Mouse (Mus musculus) myocyte (in vitro differentiated cells): ENCODE measurements around the gene Slc47a1. TPM values are rescaled to one million over a fixed set of nuclear protein-coding genes. Genes with fewer than 3 reads are reported as not detected.
A peak's percentile ranks its signal among the peaks of the same experiment; 100 is the strongest.

Experiments used
- H3K27me3 ChIP-seq: one replicate; pipeline ENCODE4 v1.6.1; 2011; ENCODE audit not compliant: control insufficient read depth, insufficient read depth, insufficient read length
- H3K36me3 ChIP-seq: one replicate; pipeline ENCODE4 v1.6.1; 2011; ENCODE audit not compliant: control insufficient read depth, insufficient read depth
- H3K4me2 ChIP-seq: one replicate; pipeline ENCODE4 v1.6.1; 2011; ENCODE audit warnings: low read depth, control low read depth
- H3K4me3 ChIP-seq: one replicate; pipeline ENCODE4 v1.5.1; 2011; ENCODE audit warnings: mild to moderate bottlenecking, control low read depth, moderate library complexity
- H3K79me2 ChIP-seq: one replicate; pipeline ENCODE4 v1.6.1; 2011; ENCODE audit not compliant: control insufficient read depth, insufficient read depth
- H3ac ChIP-seq: one replicate; pipeline ENCODE4 v1.6.1; 2011; ENCODE audit not compliant: control insufficient read depth, insufficient read length
- CEBPB ChIP-seq: IDR thresholded peaks from 2 replicates; pipeline ENCODE4 v1.6.1; 2011; ENCODE audit warnings: mild to moderate bottlenecking, moderate library complexity; ENCODE audit not compliant: poor library complexity, insufficient read depth, severe bottlenecking
- E2F4 ChIP-seq: IDR thresholded peaks from one replicate; pipeline ENCODE4 v1.6.1; 2011; ENCODE audit warnings: mild to moderate bottlenecking, control low read depth, moderate library complexity; ENCODE audit not compliant: insufficient read depth
- MAX ChIP-seq: IDR thresholded peaks from one replicate; pipeline ENCODE4 v1.6.1; 2011; ENCODE audit warnings: low read depth, mild to moderate bottlenecking, control low read depth
- MYOD1 ChIP-seq, 3 experiments: IDR thresholded peaks; one replicate each; pipeline ENCODE4 v1.6.1; 2011; ENCODE audit warnings: control low read depth in 2 of 3, low read depth in 2 of 3, mild to moderate bottlenecking in 2 of 3, moderate library complexity in 1 of 3; ENCODE audit not compliant: insufficient read length in 2 of 3, control insufficient read depth in 1 of 3
- MYOG ChIP-seq, 3 experiments: IDR thresholded peaks; one replicate each; pipeline ENCODE4 v1.6.1; 2011; ENCODE audit warnings: control low read depth in 2 of 3, low read depth in 2 of 3, mild to moderate bottlenecking in 2 of 3; ENCODE audit not compliant: insufficient read length in 2 of 3, control insufficient read depth in 1 of 3, insufficient read depth in 1 of 3
- POLR2A ChIP-seq: IDR thresholded peaks from one replicate; pipeline ENCODE4 v1.6.1; 2011; ENCODE audit warnings: low read depth, mild to moderate bottlenecking, control low read depth, moderate library complexity; ENCODE audit not compliant: insufficient read length
- POLR2AphosphoS2 ChIP-seq: IDR thresholded peaks from one replicate; pipeline ENCODE4 v1.6.1; 2011; ENCODE audit warnings: low read depth, control low read depth; ENCODE audit not compliant: insufficient read length
- REST ChIP-seq: IDR thresholded peaks from one replicate; pipeline ENCODE4 v1.6.1; 2011; ENCODE audit warnings: mild to moderate bottlenecking, control low read depth, moderate library complexity; ENCODE audit not compliant: insufficient read depth, insufficient read length
- SRF ChIP-seq: IDR thresholded peaks from one replicate; pipeline ENCODE4 v1.6.1; 2011; ENCODE audit warnings: low read depth; ENCODE audit not compliant: control insufficient read depth, insufficient read length
- TCF12 ChIP-seq: IDR thresholded peaks from one replicate; pipeline ENCODE4 v1.6.1; 2011; ENCODE audit warnings: mild to moderate bottlenecking, control low read depth; ENCODE audit not compliant: poor library complexity, insufficient read depth, severe bottlenecking
- TCF3 ChIP-seq: IDR thresholded peaks from one replicate; pipeline ENCODE4 v1.6.1; 2011; ENCODE audit warnings: low read depth, control low read depth; ENCODE audit not compliant: insufficient read length
- USF1 ChIP-seq: IDR thresholded peaks from one replicate; pipeline ENCODE4 v1.6.1; 2011; ENCODE audit warnings: low read depth, mild to moderate bottlenecking, control low read depth, moderate library complexity
- polyA plus RNA-seq: library from polyadenylated mRNA; unstranded; fragments of >200 nt; fragmentation: generic; extraction: Trizol; gene quantifications from one replicate; pipeline ENCODE4 v1.2.1, GENCODE M21; 2012; ENCODE audit warnings: missing spikeins

Slc47a1 gene
- polyA plus RNA-seq, 1 experiment: 0.05 TPM

- Histone ChIP-seq H3K79me2 (no peaks in the 10 kb centered on the region), H3K27me3 (peaks cover 11% of the 10 kb centered on the region), H3K4me2 (no peak overlapping the region), H3K4me3 (no peak overlapping the region), H3K36me3 (no peaks in the 10 kb centered on the region), H3ac (no peak overlapping the region)
- TF ChIP-seq POLR2AphosphoS2 (no peak), TCF3 (no peak), CEBPB (no peak), MYOG (IDR thresholded peaks at IDR 0.05; ENCODE audit: control insufficient read depth in 1 of 3, insufficient read depth in 1 of 3, insufficient read length in 2 of 3, low read depth in 2 of 3) (no peak), REST (no peak), SRF (no peak)
Measured at GRCm38 (mm10) chr11:61352138-61352651, 25.9 kb downstream of the Slc47a1 start.

DNA sequence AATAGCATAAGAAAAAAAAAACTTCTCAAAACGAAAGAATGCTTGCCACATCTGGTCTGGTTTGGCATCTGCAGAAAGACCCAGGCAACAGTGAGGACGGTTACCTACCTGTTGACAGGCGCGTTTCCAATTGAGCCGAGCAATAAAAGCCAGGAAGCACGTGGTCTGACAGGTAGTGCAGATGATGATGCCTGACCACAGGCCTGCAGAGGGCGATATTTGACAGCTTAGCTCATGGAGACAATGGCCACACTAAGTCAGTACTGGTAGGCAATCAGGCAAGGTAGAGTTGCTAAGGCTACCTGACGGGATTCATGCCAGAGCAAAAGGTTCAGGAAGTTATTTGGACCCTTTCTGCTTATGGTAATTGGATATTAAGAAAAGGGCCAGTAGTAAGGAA lies 28.8 kb downstream of the Slc47a1 start:
- H3K4me2 ChIP-seq: no peak overlapping the region
- H3K36me3 ChIP-seq: no peaks in the 10 kb centered on the region
- no peaks in the 10 kb centered on the region for H3K79me2 ChIP-seq
- no peak for TF ChIP-seq E2F4
- TF ChIP-seq REST: no peak
- peak; percentile 59 for TF ChIP-seq USF1
- H3K4me3 ChIP-seq: no peak overlapping the region
- peaks cover 25% of the 10 kb centered on the region for H3K27me3 ChIP-seq
- no peak overlapping the region for H3ac ChIP-seq

- Histone ChIP-seq H3K4me3 (no peak overlapping the region), H3K27me3 (peaks cover 48% of the 10 kb centered on the region), H3K79me2 (no peaks in the 10 kb centered on the region), H3K36me3 (no peaks in the 10 kb centered on the region), H3K4me2 (no peak overlapping the region), H3ac (no peak overlapping the region)
- no peak for TF ChIP-seq MAX
Measured at GRCm38 (mm10) chr11:61346133-61346532, 32.0 kb downstream of the Slc47a1 start.

GRCm38 (mm10) chr11:61342505-61343420 lies 35.4 kb downstream of the Slc47a1 start, which contains the start of gene Slc47a2:
Slc47a2 (minus strand) TSS chr11:61342860.
- H3K27me3 ChIP-seq: peaks cover 43% of the 10 kb centered on the region
- peak within 1 kb of the TSS; percentile 44 for H3K4me2 ChIP-seq
- H3K79me2 ChIP-seq: no peaks in the 10 kb centered on the region
- no peaks in the 10 kb centered on the region for H3K36me3 ChIP-seq
- TF ChIP-seq POLR2AphosphoS2 (no peak), USF1 (no peak), REST (no peak), E2F4 (no peak), SRF (no peak), POLR2A (no peak), MYOD1 (IDR thresholded peaks at IDR 0.05; ENCODE audit: control insufficient read depth in 1 of 3, insufficient read length in 2 of 3, low read depth in 2 of 3) (no peak), MAX (no peak), TCF12 (no peak), TCF3 (no peak), CEBPB (no peak), MYOG (IDR thresholded peaks at IDR 0.05; ENCODE audit: control insufficient read depth in 1 of 3, insufficient read depth in 1 of 3, insufficient read length in 2 of 3, low read depth in 2 of 3) (no peak)
- no peak within 1 kb of the TSS for H3K4me3 ChIP-seq
- H3ac ChIP-seq: no peak within 1 kb of the TSS

GRCm38 (mm10) chr11:61341971-61342370 lies 36.2 kb downstream of the Slc47a1 start:
- Histone ChIP-seq H3K79me2 (no peaks in the 10 kb centered on the region), H3K4me2 (peak overlapping the region; percentile 44), H3K4me3 (no peak overlapping the region), H3K36me3 (no peaks in the 10 kb centered on the region), H3K27me3 (peaks cover 40% of the 10 kb centered on the region), H3ac (no peak overlapping the region)
- TF ChIP-seq POLR2AphosphoS2 (no peak), TCF12 (no peak)

DNA sequence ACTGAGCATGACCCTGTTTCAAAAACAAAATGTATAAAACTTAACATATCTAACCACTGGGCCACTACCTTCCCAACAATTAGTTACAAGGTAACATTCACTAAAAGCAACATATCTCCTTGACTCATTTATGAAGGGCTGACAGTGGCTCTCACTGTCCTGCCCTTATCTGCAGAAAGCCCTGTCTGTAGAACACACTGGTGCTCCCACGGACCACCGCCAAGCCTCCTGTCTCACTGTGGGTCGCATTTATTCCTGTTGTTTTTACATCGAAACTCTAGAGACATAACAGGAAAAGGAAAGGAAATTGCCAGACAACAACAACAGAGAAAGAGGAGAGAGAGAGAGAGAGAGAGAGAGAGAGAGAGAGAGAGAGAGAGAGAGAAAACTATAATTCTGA lies 36.9 kb downstream of the Slc47a1 start:
- H3K4me3 ChIP-seq: no peak overlapping the region
- no peak overlapping the region for H3ac ChIP-seq
- no peaks in the 10 kb centered on the region for H3K36me3 ChIP-seq
- peaks cover 39% of the 10 kb centered on the region for H3K27me3 ChIP-seq
- TF ChIP-seq POLR2AphosphoS2 (no peak), MYOG (IDR thresholded peaks at IDR 0.05; ENCODE audit: control insufficient read depth in 1 of 3, insufficient read depth in 1 of 3, insufficient read length in 2 of 3, low read depth in 2 of 3) (no peak), E2F4 (no peak), MAX (no peak), TCF3 (no peak), CEBPB (no peak), MYOD1 (IDR thresholded peaks at IDR 0.05; ENCODE audit: control insufficient read depth in 1 of 3, insufficient read length in 2 of 3, low read depth in 2 of 3) (no peak), USF1 (no peak), REST (no peak), SRF (no peak), POLR2A (no peak), TCF12 (no peak)
- H3K4me2 ChIP-seq: no peak overlapping the region
- no peaks in the 10 kb centered on the region for H3K79me2 ChIP-seq
